Mouse (Mus musculus) intestine, postnatal 0 days (tissue): ENCODE measurements around the gene Cd6. TPM values are rescaled to one million over a fixed set of nuclear protein-coding genes. Genes with fewer than 3 reads are reported as not detected.

Source experiments
- ATAC-seq: fragments of 200-750 bp; cut with Nextera tagmentation; 2 replicates; pipeline ENCODE4 v1.8.0; 2017; ENCODE audit warnings: mild to moderate bottlenecking, moderate TSS enrichment, moderate library complexity
- H3K27ac ChIP-seq: fragments of 300-500 bp; sonication (generic); 2 replicates; pipeline ENCODE4 v1.5.1; 2014; ENCODE audit warnings: mild to moderate bottlenecking, low read depth, low read length, moderate library complexity
- H3K27me3 ChIP-seq: fragments of 300-500 bp; sonication (generic); replicated peaks from 2 replicates; pipeline ENCODE4 v1.6.1; 2014; ENCODE audit warnings: low read length, mixed read lengths; ENCODE audit not compliant: control insufficient read depth, insufficient read depth
- H3K36me3 ChIP-seq: fragments of 300-500 bp; sonication (generic); 2 replicates; pipeline ENCODE4 v1.6.1; 2014; ENCODE audit warnings: mild to moderate bottlenecking, moderate library complexity; ENCODE audit not compliant: control insufficient read depth, insufficient read depth
- H3K4me1 ChIP-seq: fragments of 300-500 bp; sonication (generic); replicated peaks from 2 replicates; pipeline ENCODE4 v1.6.1; 2014; ENCODE audit warnings: antibody characterized with exemption, low read length, mixed read lengths; ENCODE audit not compliant: control insufficient read depth, insufficient read depth
- H3K4me2 ChIP-seq: fragments of 300-500 bp; sonication (generic); replicated peaks from 2 replicates; pipeline ENCODE4 v1.6.1; 2014; ENCODE audit warnings: low read depth, mild to moderate bottlenecking, moderate library complexity
- H3K4me3 ChIP-seq: fragments of 300-500 bp; sonication (generic); 2 replicates; pipeline ENCODE4 v1.5.1; 2014; ENCODE audit warnings: low read depth, low read length
- H3K9ac ChIP-seq: fragments of 300-500 bp; sonication (generic); 2 replicates; pipeline ENCODE4 v1.6.1; 2014; ENCODE audit warnings: mild to moderate bottlenecking, low read depth, low read length
- H3K9me3 ChIP-seq: fragments of 300-500 bp; sonication (generic); 2 replicates; pipeline ENCODE4 v1.6.1; 2016; ENCODE audit warnings: mixed run types; ENCODE audit not compliant: control insufficient read depth
- CTCF ChIP-seq: sonication (generic); IDR thresholded peaks from 2 replicates; pipeline ENCODE4 v1.5.1; 2016; ENCODE audit warnings: low read depth, mild to moderate bottlenecking, control low read depth, antibody characterized with exemption, moderate library complexity
- WGBS: fragments of 180-500 bp; shearing (Covaris S2); extraction: QIAGEN DNeasy Blood & Tissue Kit; methylation state at CpG from one replicate; pipeline ENCODE4 v1.1.7; 2014; 5-methylcytosine and 5-hydroxymethylcytosine counted together
- polyA plus RNA-seq: library from polyadenylated mRNA; unstranded; fragments of >200 nt; fragmentation: Nextera tagmentation; extraction: Ambion mirVana; gene quantifications from 2 replicates; pipeline ENCODE4 v1.2.1, GENCODE M21; 2015

Gene Cd6
- polyA plus RNA-seq, 1 experiment from 2014 or later, result 0.05 TPM

GRCm38 (mm10) chr19:10815871-10816270 lies 14.0 kb downstream of the Cd6 start:
- Histone ChIP-seq H3K4me1 (0 out of 2 replicates have a peak, but pooled peaks cover 3% of the 10 kb centered on the region), H3K4me3 (no peak overlapping the region), H3K36me3 (no peaks in the 10 kb centered on the region), H3K27ac (no peak overlapping the region), H3K9me3 (no peaks in the 10 kb centered on the region), H3K9ac (no peak overlapping the region), H3K4me2 (no peak overlapping the region), H3K27me3 (no peaks in the 10 kb centered on the region)
- 85% methylated on average over 6 of the region's 6 CpGs for WGBS
- no peak for ATAC-seq
- TF ChIP-seq CTCF, result no peak

DNA sequence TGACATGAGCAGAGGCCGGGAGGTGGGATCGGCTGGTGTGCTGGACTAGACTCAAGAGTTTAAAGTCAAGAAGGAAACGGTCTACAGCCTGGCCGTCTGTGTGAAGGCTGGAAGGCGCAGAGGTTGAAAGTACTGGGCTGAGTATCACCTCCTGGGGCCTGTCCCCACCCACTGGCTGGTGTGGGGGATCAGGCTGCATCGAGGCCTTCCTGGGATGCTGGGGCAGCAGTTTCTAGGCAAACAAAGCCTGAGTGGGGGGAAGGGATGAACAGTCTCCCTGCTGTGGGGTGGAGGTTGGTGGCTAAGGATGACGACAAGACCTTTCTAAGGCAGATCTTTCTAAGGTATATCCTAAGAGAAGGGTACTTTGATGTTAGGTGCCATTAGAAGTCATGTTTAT lies 16.0 kb downstream of the Cd6 start:
- ATAC-seq, result no peak
- Histone ChIP-seq H3K9ac (no peak overlapping the region), H3K4me1 (0 out of 2 replicates have a peak, but pooled peaks cover 3% of the 10 kb centered on the region), H3K27me3 (no peaks in the 10 kb centered on the region), H3K36me3 (no peaks in the 10 kb centered on the region), H3K27ac (no peak overlapping the region), H3K9me3 (no peaks in the 10 kb centered on the region), H3K4me3 (no peak overlapping the region), H3K4me2 (no peak overlapping the region)
- 68% methylated on average over 7 of the region's 7 CpGs for WGBS
- no peak for TF ChIP-seq CTCF

- H3K4me1 ChIP-seq, result 0 out of 2 replicates have a peak, but pooled peaks cover under 1% of the 10 kb centered on the region
- no peaks in the 10 kb centered on the region for H3K36me3 ChIP-seq
- WGBS, result 94% methylated on average over 5 of the region's 5 CpGs
- ATAC-seq, result no peak
- no peak overlapping the region for H3K27ac ChIP-seq
- H3K9me3 ChIP-seq, result no peaks in the 10 kb centered on the region
- H3K4me3 ChIP-seq, result no peak overlapping the region
- H3K4me2 ChIP-seq, result no peak overlapping the region
- H3K27me3 ChIP-seq, result no peaks in the 10 kb centered on the region
- no peak overlapping the region for H3K9ac ChIP-seq
- no peak for TF ChIP-seq CTCF
These were observed 16.8 kb downstream of the Cd6 start for GRCm38 (mm10) chr19:10813039-10813438.

DNA sequence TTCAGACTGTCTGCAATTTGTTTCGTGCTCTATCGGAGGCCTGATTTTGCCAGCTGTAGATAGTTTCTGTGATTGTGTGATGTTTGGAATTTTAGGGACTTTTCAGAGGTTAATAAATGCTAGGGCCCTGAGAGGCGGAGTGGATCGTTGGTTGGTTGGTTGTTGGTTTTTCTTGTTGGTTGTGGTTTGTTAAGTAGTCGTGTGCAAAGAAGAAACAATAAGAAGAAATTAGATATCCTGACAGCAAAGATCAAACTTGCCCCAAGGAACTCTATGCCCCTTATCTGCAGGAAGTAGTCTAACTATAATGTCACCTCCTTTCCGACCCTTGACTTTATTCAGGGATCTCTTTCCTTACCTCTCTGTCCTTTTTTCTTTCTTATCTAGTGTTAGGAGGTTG lies 18.4 kb downstream of the Cd6 start:
- Histone ChIP-seq H3K4me2 (no peak overlapping the region), H3K4me3 (no peak overlapping the region), H3K4me1 (no peaks in the 10 kb centered on the region), H3K27ac (no peak overlapping the region), H3K27me3 (no peaks in the 10 kb centered on the region), H3K9me3 (no peaks in the 10 kb centered on the region), H3K9ac (no peak overlapping the region), H3K36me3 (no peaks in the 10 kb centered on the region)
- no peak for TF ChIP-seq CTCF
- WGBS, result 79% methylated on average over 6 of the region's 6 CpGs
- ATAC-seq, result no peak

- Histone ChIP-seq H3K27me3 (no peaks in the 10 kb centered on the region), H3K4me2 (no peak overlapping the region), H3K9ac (no peak overlapping the region), H3K4me1 (no peaks in the 10 kb centered on the region), H3K36me3 (no peaks in the 10 kb centered on the region), H3K9me3 (no peaks in the 10 kb centered on the region), H3K4me3 (no peak overlapping the region), H3K27ac (no peak overlapping the region)
- WGBS, result 73% methylated on average over 4 of the region's 4 CpGs
- TF ChIP-seq CTCF, result no peak
- no peak for ATAC-seq
These were observed 19.7 kb downstream of the Cd6 start for GRCm38 (mm10) chr19:10810176-10810492.

DNA sequence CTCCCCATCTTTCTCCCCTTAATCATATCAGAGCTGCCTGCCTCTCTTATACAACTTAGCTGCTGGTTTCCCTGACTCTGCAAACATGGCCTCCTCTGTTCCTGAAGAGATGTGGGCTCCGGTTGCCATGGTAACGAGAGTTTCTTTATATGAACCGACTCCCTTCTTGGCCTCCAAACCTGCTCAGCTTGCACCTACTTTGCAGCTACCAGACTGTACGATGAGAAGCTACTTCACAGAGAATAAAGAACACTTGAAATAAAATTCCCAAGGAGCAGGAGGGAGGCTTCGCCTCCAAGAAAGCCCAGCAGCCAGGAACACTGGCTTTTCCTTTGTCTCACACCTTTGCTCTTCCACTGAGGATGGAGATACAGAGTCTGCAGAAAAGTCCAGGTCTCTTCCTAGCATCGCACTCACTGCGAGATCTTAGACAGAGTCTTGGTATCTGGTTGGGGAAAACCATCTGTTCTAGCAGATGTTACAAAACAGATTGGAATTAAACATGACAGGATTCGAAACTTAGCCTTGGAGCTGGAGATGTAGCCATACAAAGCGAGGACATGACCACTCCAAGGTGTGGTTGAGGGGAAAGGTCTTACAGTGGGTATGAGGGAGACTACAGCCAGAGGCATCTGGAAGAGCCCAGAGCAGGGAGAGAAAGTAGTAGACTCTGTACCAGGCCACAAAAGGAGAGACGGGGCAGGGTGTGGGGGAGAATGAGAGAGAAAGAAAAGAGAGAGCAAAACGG lies 20.3 kb downstream of the Cd6 start:
- 76% methylated on average over 11 of the region's 11 CpGs for WGBS
- no peaks in the 10 kb centered on the region for H3K9me3 ChIP-seq
- no peak overlapping the region for H3K27ac ChIP-seq
- ATAC-seq, result no peak
- H3K36me3 ChIP-seq, result no peaks in the 10 kb centered on the region
- no peaks in the 10 kb centered on the region for H3K27me3 ChIP-seq
- H3K4me3 ChIP-seq, result no peak overlapping the region
- TF ChIP-seq CTCF, result no peak
- no peak overlapping the region for H3K9ac ChIP-seq
- H3K4me1 ChIP-seq, result no peaks in the 10 kb centered on the region
- H3K4me2 ChIP-seq, result no peak overlapping the region
